Mouse (Mus musculus) retina, postnatal 1 day (tissue): ENCODE measurements around the gene Spdye4c.
A peak's percentile ranks its signal among the peaks of the same experiment; 100 is the strongest.

Experiments
- DNase-seq: peaks from one replicate; pipeline ENCODE4 v3.0.0-alpha.2; 2012

Gene Spdye4c

DNA sequence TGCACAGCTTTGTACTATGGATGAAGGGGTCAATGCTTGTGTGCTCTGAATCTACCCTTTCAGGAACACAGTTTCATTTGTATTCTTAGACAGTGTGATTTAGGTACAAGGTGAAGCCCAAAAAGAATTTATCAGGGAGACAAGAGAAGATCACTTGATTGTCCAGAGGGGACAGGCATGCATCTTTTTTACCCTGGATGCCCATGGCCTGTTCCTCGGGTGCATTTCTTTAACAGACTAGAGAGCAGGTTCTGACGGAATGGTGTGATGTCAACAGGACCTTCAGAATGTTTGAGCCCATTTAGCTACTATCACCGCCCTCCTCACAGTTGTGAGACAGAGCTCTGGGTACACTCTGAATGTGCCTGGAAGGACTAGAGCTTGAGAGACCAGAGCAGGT, at the start of gene Spdye4c:
Spdye4c (plus strand) TSS at position 301 of the 400 bp plus-strand sequence.
- DNase-seq, result no peak

DNA sequence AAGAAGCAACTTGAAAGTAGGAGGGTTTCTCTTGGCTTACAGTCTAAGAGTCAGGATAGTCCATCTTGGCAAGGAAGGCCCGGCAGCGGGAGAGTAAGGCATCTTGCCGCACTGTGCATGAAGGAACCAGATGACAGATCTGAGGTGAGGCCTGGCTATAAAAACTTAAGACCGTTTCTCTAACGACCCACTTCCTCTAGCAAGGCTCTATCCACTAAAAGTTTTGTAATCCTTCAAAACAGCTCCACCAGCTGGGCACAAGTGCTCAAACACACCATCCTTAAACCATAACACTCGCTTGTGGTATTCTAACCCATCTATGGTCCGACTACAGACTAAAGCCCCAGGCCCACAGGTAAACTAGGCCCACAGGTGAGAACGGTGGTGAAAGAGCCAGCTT, 47.5 kb upstream of the Spdye4c start:
- no peak for DNase-seq

DNA sequence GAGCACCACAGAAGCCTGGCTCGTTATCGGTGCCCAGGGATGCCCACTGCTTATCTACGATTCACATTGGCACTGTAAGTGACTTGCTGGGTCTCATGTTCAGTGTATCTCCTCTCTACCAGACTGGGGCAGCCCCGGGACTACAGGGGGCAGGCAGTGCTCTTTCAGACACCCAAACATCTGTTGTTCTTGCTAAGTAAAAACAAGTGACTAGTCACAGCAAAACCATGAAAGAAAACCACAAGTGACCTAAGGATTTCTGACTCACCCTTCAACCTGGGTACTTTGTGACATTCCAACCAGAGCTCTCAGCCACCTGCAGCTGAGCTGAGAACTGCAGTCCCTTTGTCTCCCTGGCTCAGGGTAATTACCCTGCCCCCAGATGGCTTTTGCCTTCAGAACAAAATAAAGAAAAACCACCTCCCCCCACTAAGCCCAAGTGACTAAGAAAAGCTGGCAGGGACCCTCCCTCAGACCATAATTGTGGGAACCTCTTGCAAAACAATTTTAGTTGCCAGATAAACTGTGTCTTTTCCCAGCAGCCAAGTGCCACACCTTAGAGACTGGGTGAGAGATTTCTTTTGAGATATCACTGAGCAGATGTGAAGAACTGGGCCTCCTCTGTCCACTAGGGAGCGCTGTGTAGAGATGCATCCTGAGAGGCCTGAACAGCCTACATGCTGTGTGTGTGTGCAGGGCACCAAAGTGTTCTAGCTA, 46.4 kb upstream of the Spdye4c start:
- peak; percentile 61 for DNase-seq

DNA sequence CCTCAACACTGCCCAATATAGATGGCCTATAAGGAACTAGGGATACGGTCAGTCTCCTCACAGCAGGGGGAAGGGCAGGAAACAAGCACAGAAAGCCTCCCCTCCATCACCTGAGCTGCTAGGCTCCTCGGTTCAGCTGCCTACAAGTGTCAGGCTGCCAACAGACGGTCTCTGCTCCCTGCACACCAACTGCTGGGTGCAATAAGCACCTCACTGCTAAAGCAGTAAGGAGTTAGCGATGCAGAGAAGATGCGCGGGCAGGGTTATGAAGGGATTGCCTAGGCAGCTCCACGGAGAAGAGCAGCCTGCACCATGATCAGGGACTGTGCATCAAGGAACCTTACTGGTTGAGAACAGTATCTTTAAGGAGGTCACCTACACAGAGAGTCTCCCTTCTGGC, 45.6 kb upstream of the Spdye4c start:
- no peak for DNase-seq

DNA sequence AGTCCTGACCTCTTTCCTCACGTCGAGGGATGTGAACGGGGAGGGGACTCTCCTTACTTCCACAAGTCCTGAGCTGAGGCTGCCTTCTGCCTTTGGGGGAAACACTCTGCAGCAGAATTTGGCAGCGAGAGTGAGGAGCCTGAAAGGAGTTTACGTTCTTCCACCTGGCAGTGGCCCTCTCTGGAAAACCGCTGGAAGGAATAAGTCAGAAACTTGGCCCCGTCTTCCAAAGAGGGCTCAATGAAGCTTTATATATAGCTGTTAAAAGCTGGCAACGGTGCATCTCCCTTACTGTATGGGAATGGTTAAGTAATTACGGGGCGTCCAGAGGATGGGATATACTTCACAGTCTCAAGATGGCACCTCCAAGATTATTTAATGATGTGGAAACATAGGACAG, 43.9 kb upstream of the Spdye4c start:
- no peak for DNase-seq

DNA sequence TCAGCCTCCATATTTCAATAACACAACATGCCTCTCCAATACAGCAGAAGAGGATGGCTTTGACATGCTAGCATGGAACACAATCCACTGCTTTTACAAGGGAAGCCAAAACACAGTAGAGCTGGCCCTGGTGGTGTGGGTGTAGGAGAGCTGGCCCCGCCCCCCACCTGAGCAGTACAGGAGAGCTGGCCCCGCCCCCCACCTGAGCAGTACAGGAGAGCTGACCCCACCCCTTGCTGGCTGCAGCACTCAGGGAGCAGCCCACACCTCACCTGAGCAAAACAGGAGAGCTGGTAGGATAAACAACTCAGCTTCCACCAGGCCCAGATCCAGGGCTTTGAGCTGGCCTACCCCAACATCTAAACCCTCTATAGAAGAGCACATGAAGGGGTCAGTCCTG, 42.7 kb upstream of the Spdye4c start:
- DNase-seq, result no peak

DNA sequence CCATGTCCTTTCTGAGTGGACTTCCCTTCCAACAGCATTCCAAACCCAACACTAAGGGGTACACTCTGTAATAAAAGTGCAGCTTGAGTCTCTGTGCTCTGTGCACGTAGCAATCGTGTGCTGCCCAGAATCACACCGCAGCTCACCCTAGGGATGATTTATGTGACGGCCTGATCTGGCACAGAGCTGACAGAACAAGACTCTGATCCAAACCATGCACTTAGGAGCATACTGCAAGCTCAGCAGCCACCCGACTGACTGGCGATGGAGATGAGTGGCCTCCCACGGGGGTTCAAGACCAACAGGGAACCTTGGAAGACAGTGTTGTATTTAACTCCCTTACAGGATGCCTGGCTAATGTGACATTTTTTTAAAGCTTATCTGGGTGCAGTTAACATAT, 41.4 kb upstream of the Spdye4c start:
- DNase-seq, result no peak

DNA sequence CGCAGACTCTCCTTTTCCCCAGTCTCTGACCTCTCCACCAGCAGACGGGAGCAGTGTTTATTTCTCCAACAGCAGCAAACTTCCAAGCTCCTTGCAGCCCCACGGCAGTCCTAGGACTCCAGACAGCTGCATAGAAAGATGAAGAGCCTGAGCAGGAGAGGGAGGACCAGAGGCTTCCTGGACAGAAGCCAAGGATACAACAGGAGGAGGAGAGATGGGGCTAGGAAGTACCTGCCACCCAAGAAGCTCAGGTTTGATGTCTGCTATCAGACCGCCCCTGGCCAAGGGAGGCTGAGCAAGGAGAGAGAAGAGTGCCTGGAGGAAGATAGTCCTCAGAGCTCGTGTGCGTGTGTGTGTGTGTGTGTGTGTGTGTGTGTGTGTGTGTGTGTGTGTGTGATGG, 41.0 kb upstream of the Spdye4c start:
- DNase-seq, result no peak

DNA sequence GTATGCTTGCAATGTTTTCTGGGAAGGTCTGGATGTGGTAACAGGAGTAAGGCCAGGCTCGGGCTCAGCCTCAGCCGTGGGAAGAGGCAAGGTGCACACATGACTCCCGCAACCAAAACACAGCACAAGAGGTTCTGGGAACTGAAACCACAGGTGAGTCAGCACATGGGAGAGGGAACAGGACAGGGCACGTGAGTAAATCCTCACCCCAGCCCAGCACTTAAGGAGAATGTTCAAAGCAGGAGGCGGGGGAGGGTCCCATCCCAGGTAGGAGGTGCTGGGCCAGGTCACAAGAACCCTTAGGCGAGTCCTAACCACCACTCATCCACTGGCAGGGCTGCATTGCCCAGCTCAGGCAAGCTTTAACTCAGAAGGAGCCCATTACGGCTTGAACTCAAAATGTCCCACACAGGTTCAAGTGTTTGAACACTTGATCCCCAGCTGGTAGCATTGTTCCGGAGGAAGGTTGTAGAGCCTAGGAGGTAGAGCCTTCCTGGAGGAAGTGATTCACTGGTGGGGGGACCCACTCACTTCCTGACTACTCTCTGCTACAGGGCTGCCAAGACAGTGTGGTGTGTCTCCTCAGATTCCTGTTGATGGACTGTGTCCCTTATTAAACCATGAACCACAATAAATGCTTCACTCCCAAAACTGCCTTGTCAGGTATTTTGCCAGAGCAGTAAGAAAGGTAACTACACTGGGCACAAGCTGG, 38.8 kb upstream of the Spdye4c start:
- DNase-seq, result no peak

DNA sequence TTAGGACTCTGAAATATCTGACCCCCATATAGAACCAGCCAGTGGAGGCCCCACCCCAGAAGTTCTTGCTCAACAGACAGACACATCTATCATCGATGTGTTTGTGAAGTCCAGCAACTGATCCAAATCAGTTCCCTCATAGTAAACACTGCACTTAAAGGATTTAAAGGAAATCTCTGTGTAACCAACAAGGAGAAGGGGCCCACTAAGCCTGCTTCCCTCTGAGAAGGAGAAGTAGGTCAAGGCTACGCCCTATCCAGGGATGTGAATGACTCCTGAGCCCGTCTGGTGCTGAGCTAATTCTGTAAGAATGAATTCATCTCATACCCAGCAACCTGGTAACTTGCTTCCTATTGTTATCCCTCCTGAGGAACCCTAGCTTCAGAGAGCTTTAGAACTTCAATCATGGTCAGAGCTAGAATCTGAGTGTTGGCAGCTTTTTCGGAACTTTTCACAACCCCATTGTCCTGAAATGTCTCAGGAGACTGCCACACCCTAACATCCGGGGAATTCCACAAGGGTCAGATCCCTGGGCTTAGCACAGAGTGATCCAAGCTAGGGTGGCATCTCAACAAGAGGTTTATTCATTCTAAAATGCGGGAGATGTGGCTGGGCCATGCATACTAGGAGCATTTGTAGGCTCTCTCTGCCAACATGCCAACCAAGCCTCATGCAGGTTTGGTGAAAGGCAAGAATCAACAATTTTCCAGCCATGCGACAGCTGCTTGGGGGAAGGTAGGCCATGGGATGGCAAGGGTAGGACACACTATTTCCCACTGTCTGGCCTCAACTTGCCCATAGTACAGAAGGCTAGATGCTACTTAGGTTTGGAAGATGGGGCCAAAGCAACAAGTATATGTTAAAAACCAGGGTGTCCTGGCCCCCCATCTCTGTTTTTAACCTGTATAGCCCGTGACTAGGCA, 38.0 kb upstream of the Spdye4c start:
- DNase-seq, result no peak

DNA sequence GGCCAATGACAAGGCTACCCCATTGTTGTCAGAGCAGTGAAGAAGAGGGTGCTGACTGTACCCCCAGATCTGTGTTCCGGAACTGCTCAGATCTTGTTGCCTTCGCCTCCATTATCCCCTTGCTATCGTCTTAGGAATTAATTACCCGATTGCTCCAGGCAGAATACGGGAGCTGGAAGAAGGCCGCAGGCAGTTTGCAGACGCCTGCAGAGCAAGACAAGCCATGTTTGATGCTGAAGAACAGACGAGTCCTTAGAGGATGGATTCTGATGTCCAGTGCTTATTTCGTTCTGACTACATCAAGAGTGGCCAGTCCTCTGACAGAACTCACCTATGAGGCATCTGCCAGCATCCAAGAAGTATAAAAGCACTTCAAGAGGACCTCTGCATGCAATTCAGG, 35.9 kb upstream of the Spdye4c start:
- DNase-seq, result no peak

DNA sequence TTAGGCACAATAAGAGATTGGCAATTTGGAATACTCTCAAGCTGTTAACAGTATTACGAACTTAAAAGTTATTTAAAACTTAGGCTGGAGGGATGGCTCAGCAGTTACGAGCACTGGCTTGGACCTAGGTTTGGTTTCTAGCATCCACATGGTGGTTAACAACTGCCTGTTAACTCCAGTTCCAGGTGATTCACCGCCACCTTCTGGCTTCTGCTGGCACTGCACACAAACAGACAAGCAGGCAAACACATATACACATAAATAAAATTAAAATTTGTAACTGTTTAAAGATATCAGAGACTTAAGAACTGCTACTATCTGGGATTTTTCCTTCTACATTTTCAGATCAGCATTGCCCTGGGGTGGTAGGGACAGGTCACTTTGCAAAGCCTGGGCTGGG, 26.8 kb upstream of the Spdye4c start:
- no peak for DNase-seq

DNA sequence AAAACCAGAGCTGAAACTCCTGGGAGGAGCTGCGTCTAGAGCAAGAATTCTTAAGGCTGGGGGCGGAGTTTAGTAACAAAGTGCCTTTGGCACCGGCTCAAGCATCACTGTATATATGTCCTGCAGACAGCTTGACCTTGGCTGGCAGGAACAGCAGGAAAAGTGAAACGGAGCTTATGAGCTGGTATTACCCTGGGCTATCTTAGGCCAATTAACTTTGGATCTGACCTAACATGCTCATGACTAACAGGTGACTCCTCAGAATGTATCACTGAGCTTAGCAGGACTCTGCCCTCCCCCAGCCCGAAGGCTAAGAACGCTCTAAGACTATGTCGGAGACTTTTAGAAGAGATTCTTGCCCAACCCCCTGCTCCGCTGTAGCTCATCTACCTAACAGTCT, 25.1 kb upstream of the Spdye4c start:
- no peak for DNase-seq

DNA sequence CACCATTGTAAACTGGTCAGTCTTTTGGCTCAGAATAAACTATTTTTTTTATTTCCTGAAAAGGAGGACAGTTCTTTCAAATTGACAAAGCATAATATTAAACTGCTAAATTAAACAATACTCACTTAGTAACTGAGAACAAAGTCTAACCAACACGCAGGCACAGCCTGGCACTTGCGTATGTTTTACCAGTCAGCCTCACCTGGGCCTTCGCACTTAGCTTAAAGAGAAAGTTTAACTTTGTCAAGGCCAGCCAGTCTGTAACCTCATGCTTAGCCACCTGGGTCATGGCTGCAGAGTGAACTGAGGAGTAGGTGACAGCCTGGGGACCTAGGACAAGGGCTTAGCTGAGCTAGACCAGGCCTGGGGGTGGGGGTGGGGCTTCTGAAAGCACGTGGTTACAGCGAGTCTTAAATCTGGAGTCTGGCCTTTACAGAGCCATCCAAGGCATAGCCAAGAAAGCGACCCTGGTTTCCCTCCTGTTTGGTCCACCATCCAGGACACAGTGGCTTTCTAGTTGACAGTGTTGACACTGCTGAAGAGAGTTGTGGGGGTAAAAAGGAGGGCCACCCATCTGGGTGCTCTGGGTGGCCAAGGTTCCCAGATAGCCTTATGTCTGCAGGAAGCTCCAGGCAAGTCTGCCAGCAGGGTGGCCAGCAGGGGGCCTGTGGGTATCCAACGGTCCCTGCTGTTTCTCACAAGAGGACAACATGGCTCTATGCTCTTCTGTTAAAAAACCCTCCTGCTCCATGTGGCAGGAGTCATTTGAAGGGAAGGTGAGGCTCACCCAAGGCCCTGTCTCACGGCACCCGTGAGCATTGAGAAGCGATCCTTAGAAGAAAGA, 24.5 kb upstream of the Spdye4c start:
- peak; percentile 44 for DNase-seq

DNA sequence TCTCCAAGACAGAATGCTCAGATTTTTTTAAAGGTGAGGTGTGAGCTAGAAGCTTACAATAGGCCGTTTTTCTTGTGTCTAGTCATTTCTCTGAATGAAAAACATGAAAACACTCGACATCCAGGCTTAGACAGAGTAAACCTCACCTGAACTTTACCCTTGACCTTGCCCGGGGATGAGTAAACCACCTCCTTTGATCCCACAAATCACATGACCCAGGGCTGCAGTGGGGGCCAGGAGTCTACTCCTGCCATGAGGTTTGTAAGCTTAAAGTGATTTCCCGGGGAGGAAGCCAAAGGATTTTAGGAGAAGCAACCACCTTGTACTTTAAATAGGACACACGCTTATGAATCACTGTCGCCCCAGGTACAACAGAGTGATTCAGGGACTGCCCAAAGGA, 23.0 kb upstream of the Spdye4c start:
- no peak for DNase-seq

DNA sequence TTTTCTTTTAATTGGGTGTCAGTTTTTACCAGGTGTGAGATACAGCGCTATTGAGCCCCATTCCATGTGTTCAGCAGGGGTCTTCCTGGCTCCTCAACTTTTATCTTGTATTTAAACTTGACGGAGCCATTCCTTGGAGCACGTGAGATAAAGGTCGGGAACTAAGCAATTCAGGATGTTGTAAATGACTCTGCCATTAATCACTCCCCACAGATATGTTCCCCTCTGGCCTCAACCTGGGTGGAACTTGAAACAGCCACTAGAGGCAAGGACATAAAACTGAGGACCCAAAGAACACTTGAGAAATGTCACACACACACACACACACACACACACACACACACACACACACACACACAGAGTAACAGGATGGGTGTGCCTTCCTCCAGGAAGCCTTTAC, 22.5 kb upstream of the Spdye4c start:
- no peak for DNase-seq

DNA sequence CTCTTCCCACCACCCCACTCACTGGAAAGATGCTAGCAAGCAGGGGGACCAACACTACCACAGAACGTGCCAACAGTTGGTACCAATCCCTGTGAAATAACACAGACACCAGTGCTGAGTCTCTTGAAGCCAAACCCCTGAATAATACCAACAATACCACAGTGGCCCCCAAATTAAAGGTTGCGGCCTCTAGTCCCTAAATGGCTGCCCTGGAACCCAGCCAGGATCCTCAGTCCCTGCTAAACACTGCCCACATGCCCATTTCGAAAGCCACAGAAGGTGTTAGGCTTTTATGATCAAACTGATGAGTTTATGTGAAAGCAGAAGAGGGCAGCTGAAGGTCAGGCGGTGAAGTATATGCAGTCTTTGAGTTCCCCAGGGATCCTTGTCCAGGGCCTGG, 20.0 kb upstream of the Spdye4c start:
- no peak for DNase-seq

DNA sequence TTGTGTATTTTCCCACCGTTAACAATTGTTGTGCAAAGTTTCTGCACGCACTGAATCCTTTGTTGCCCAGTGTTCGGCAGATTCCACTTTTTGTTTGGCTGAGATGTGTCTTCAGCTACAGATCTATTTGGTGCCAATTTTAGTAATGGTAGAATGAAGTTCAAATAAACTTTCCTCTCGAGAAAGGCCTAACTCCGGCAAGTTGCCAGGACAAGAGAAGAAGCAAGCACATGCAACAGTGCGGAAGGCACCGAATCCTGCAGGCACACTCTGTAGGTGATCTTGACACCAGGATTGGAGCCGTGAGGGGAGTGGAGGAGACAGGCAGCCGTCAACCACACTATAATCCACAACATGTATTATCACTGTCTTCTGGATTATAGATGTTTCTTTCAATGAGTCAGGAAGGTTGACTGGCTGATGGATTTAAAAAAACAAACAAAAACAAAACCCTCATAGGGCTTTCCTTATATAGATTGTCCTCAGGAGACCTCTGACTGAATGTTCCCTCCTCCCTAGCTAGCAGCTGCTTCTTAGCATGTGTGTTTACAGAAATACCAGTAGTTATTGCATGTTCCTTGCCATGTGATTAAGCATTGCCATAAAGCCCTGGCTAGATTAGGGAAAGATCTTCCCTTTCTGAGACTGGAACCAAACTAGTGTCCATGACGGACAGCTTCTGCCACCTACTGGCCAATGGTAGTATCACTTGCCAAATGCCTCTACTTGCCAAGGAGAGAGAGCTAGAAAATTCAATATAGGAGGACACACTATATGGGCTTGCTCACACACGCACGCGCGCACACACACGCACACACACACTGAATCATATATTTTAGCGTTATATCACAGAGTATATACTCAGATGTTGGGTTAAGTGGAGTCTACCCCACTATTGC, 18.0 kb upstream of the Spdye4c start:
- peak; percentile 86 for DNase-seq

DNA sequence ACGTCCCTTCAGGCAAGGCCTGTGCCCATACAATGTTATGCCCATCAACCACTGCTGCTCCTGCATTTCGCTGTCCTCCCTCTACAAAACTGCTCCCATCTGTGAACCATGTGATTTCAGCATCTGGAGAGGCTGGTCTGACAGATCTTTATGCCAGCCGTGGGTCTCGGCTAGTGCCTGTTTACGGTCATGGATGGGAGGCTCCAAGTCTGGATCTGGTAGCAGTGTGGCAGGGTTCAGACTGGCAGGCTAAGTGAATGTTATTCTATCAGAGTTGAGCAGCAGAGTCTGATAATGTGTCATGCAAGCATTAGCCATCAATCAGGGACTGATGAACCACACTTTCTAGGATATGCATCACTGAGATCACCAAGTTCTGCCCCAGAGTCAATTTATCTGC, 8.1 kb upstream of the Spdye4c start:
- DNase-seq, result no peak

DNA sequence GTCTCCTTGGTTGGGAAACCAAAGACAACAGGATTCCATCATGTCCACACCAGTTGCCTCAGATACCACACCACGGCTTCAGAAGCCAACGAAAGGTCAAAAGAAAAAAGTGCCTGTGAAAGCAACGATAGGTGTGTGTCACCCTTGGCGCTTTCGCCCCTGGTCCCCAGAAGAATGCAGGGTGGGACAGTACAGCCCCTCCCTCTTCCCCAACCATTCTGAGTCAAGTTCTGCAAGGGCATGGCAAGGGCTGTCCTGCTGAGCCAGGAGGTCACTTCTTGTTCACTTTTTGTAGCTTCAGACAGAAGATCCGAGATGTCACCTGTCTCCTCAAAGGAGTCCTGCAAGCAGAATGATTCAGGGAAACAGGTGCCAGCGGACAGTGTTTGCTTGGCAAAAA, 1.3 kb downstream of the Spdye4c start:
- DNase-seq, result no peak

DNA sequence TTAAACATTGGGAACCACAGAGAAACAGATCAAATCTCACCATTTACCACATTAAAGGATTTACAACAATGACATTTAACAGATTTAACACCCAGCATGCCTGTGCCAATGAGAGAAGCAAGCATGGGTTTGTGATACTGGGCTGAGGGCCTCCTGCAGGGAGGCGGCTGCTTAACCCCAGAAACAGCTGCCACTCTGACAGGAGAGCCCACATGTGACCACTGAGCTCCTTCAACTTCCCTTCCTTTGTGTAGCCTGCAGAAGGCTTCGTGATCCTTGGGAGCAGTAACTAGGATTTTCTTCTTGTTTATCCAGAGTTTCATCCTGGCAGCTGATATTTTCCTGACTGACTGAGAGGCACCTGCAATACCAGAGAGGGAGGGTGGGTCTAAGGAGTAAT, 10.5 kb downstream of the Spdye4c start:
- DNase-seq, result no peak

DNA sequence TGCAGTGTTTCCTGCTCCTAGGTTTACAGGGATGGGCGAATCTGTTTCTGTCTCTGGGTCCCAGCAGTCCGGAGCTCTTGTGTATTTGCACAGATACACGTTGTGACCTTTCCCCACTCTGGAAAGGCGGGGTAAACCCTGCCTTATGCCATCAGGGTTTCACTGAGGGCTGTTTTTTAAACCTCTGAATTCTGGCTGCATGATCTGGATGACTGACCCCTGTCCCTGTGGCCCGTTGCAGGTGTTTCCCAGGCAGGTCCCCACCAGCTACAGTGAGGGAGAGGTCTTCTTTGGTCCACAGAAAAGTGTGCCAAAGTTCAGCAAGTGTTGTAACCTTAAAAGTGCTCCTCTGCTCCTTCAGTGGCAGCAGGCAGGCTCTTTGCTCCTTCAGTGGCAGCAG, 18.3 kb downstream of the Spdye4c start:
- no peak for DNase-seq
